Mouse (Mus musculus): ENCODE results near the gene Rassf4. TPM values are rescaled to one million over a fixed set of nuclear protein-coding genes. Genes with fewer than 3 reads are reported as not detected.

The Rassf4 gene
- polyA plus RNA-seq, 1 experiment from 2014 or later, result 10.0 TPM

DNA sequence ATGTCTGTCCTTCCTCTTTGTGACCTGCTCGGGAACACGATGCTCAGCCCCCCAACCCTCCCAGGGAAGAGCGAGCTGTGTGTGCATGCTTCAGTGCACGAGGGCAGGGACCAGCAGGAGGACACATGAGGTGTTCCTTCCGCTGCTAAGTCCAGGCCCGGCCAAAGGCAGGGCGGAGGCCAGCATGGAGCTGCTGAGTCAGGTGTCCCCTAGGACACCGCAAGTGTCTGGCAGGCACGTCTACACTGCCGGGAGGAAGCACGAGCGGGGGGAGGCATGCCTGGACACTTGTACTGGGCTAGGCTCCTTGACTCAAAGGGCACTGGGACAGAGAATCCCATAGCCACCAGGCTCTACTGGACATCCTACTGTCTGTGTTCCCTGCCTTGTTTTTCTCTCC, 26.0 kb downstream of the Rassf4 start:
- no peak overlapping the region for H3K9ac ChIP-seq (replicated peaks; ENCODE audit: low read depth)
- ATAC-seq (peak; percentile 29), DNase-seq (ENCODE audit: low spot score) (peak; percentile 51)
- H3K9me3 ChIP-seq (ENCODE audit: low read length), result no peaks in the 10 kb centered on the region
- WGBS, result 57% methylated on average over 12 of the region's 12 CpGs
- H3K4me3 ChIP-seq (ENCODE audit: low read depth, low read length), result no peak overlapping the region
- no peaks in the 10 kb centered on the region for H3K36me3 ChIP-seq (ENCODE audit: insufficient read depth, low read length)
- no peak overlapping the region for H3K4me2 ChIP-seq (replicated peaks; ENCODE audit: low read depth, low read length)
- H3K27ac ChIP-seq (ENCODE audit: low read length), result 0 out of 2 replicates have a peak overlapping the region, but pooled peaks have one; percentile 38
- peak; percentile 62 for TF ChIP-seq EP300 (IDR thresholded peaks at IDR 0.05)
- no peak for TF ChIP-seq CTCF (IDR thresholded peaks at IDR 0.05)
- H3K27me3 ChIP-seq (replicated peaks; ENCODE audit: insufficient read depth, low read length), result no peaks in the 10 kb centered on the region
- H3K4me1 ChIP-seq (ENCODE audit: insufficient read depth, low read depth, low read length), result peaks cover 19% of the 10 kb centered on the region; the same call in 1 of the 2 replicates

DNA sequence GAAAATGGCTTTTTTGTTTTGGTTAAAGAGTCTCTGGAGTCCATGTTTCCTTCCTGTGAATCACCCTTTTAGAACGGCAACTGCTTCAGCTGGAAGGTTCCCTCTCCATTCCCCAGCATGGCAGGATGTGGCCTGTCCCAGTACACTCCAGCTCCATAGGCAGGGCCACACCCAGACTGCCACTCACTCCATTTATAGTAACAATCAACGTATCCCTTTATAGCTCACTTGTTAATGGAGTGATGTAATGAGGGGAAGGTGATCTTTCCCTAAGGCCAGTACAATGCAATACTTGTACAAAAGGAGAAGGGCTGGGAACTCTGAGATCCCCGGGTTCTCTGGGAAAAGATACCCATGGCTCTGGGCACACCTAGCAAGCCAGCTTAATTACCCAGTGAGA, 29.4 kb downstream of the Rassf4 start:
- Histone ChIP-seq H3K4me2 (replicated peaks; ENCODE audit: low read depth, low read length) (no peak overlapping the region), H3K9ac (replicated peaks; ENCODE audit: low read depth) (no peak overlapping the region), H3K9me3 (ENCODE audit: low read length) (no peaks in the 10 kb centered on the region), H3K27ac (ENCODE audit: low read length) (peak overlapping the region; percentile 62), H3K4me1 (ENCODE audit: insufficient read depth, low read depth, low read length) (peaks cover 11% of the 10 kb centered on the region; the same call in 1 of the 2 replicates), H3K4me3 (ENCODE audit: low read depth, low read length) (no peak overlapping the region), H3K36me3 (ENCODE audit: insufficient read depth, low read length) (no peaks in the 10 kb centered on the region), H3K27me3 (replicated peaks; ENCODE audit: insufficient read depth, low read length) (no peaks in the 10 kb centered on the region)
- DNase-seq (ENCODE audit: low spot score) (peak; percentile 87), ATAC-seq (peak; percentile 90)
- TF ChIP-seq CTCF (IDR thresholded peaks at IDR 0.05) (no peak), EP300 (IDR thresholded peaks at IDR 0.05) (peak; percentile 97)
- 31% methylated on average over 3 of the region's 3 CpGs for WGBS

DNA sequence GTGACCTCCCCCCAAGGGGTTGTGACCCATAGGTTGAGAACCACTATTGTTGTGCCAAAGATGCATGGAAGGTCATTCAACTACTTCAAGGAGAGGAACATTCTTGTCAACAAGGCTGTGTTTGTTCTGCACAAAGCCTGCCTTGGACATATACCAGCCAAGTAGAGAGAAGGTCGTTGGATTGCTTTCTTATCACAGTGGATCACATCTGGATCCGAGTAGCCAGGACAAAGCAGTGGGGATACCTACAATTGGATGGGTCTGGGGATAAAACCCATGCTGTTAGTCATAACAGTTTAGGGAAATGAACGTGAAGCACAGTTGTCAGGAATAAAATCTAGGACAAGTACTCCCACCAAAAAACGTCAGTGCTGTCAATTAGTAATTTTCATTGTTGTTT, 29.9 kb downstream of the Rassf4 start:
- no peaks in the 10 kb centered on the region for H3K36me3 ChIP-seq (ENCODE audit: insufficient read depth, low read length)
- DNase-seq (ENCODE audit: low spot score) (peak; percentile 22), ATAC-seq (peak; percentile 29)
- peak overlapping the region; percentile 61 for H3K27ac ChIP-seq (ENCODE audit: low read length)
- no peaks in the 10 kb centered on the region for H3K9me3 ChIP-seq (ENCODE audit: low read length)
- H3K4me3 ChIP-seq (ENCODE audit: low read depth, low read length), result no peak overlapping the region
- TF ChIP-seq CTCF (IDR thresholded peaks at IDR 0.05) (no peak), EP300 (IDR thresholded peaks at IDR 0.05) (no peak)
- H3K4me1 ChIP-seq (ENCODE audit: insufficient read depth, low read depth, low read length), result peaks cover 15% of the 10 kb centered on the region; the same call in 1 of the 2 replicates
- no peak overlapping the region for H3K9ac ChIP-seq (replicated peaks; ENCODE audit: low read depth)
- WGBS, result 40% methylated on average over 4 of the region's 4 CpGs
- H3K4me2 ChIP-seq (replicated peaks; ENCODE audit: low read depth, low read length), result no peak overlapping the region
- H3K27me3 ChIP-seq (replicated peaks; ENCODE audit: insufficient read depth, low read length), result no peaks in the 10 kb centered on the region

DNA sequence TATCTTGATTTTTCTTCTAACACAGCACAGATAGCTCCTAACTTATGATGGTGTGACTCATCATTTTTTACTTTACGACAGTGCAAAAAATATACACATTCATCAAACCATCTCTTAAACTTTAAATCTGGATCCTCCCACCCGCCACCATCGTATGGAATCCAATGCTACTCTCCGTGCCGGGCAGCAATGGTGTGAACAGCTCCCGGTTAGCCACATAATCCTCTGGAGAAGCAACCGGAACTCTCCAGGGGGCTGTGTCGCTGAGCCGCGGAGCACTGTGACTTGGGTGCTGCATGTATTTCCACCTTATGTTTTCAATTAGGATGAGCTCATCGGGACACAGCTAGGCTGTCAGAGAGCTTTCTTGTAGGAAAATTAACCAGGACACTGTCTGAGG, 30.8 kb downstream of the Rassf4 start:
- H3K4me2 ChIP-seq (replicated peaks; ENCODE audit: low read depth, low read length), result no peak overlapping the region
- no peak overlapping the region for H3K9ac ChIP-seq (replicated peaks; ENCODE audit: low read depth)
- H3K36me3 ChIP-seq (ENCODE audit: insufficient read depth, low read length), result no peaks in the 10 kb centered on the region
- H3K27ac ChIP-seq (ENCODE audit: low read length), result peak overlapping the region; percentile 61; the same call in 1 of the 2 replicates
- peaks cover 12% of the 10 kb centered on the region; the same call in 1 of the 2 replicates for H3K4me1 ChIP-seq (ENCODE audit: insufficient read depth, low read depth, low read length)
- H3K9me3 ChIP-seq (ENCODE audit: low read length), result no peaks in the 10 kb centered on the region
- WGBS, result 81% methylated on average over 11 of the region's 11 CpGs
- no peak overlapping the region for H3K4me3 ChIP-seq (ENCODE audit: low read depth, low read length)
- H3K27me3 ChIP-seq (replicated peaks; ENCODE audit: insufficient read depth, low read length), result no peaks in the 10 kb centered on the region
- no peak for TF ChIP-seq EP300 (IDR thresholded peaks at IDR 0.05)
- TF ChIP-seq CTCF (IDR thresholded peaks at IDR 0.05), result no peak
- no peak for ATAC-seq
- DNase-seq (ENCODE audit: low spot score), result no peak

DNA sequence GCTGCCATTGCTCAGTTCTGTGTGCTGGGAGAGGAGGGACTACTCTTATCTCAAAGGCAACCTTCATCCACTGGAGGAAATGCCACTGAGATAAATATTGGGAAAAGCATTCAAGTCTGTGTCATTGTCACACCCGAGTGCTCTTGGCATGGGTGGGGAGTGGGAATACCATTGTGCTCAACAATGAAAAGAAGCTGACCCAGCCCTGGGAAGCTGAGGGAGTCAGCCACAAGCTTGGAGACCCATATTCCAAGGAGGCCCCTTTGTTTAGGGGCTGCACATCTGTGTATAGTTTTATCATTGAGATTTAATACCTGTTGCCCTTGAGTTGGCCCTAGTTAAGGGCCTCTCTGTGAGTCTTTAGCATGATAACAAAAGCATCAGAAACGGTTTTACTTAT, 34.1 kb downstream of the Rassf4 start:
- H3K4me1 ChIP-seq (ENCODE audit: insufficient read depth, low read depth, low read length), result peaks cover 18% of the 10 kb centered on the region; the same call in 1 of the 2 replicates
- H3K4me3 ChIP-seq (ENCODE audit: low read depth, low read length), result no peak overlapping the region
- DNase-seq (ENCODE audit: low spot score), result peak; percentile 68
- H3K27me3 ChIP-seq (replicated peaks; ENCODE audit: insufficient read depth, low read length), result no peaks in the 10 kb centered on the region
- TF ChIP-seq CTCF (IDR thresholded peaks at IDR 0.05) (0 out of 2 replicates have a peak, but pooled peaks have one; percentile 15), EP300 (IDR thresholded peaks at IDR 0.05) (peak; percentile 96)
- ATAC-seq, result peak; percentile 17
- no peak overlapping the region for H3K9ac ChIP-seq (replicated peaks; ENCODE audit: low read depth)
- H3K4me2 ChIP-seq (replicated peaks; ENCODE audit: low read depth, low read length), result no peak overlapping the region
- peak overlapping the region; percentile 82 for H3K27ac ChIP-seq (ENCODE audit: low read length)
- H3K36me3 ChIP-seq (ENCODE audit: insufficient read depth, low read length), result no peaks in the 10 kb centered on the region
- 34% methylated on average over 2 of the region's 2 CpGs for WGBS
- H3K9me3 ChIP-seq (ENCODE audit: low read length), result no peaks in the 10 kb centered on the region

DNA sequence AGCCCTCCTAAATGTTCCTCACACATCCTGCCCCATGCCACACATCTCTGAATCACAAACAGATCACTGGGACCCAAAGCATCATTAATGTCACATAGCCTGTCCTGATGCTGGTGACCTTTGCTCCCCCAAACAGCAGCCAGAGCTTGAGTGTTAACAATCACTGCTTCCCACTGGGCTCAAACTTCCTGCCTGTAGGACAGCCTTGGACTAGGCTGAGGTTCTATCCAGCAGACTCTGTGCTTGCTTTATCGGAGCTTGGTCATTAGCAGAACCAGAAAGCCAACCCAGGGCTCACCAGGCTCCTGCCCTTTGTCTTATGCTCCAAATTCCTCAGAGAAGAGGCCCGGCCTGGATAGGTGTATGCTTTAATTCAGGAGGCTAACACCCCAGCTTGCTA, 34.9 kb downstream of the Rassf4 start:
- H3K9ac ChIP-seq (replicated peaks; ENCODE audit: low read depth), result no peak overlapping the region
- no peak overlapping the region for H3K4me2 ChIP-seq (replicated peaks; ENCODE audit: low read depth, low read length)
- ATAC-seq (no peak), DNase-seq (ENCODE audit: low spot score) (no peak)
- H3K9me3 ChIP-seq (ENCODE audit: low read length), result no peaks in the 10 kb centered on the region
- H3K4me1 ChIP-seq (ENCODE audit: insufficient read depth, low read depth, low read length), result peaks cover 22% of the 10 kb centered on the region; the same call in 1 of the 2 replicates
- 79% methylated on average over 2 of the region's 2 CpGs for WGBS
- H3K27ac ChIP-seq (ENCODE audit: low read length), result peak overlapping the region; percentile 82
- no peaks in the 10 kb centered on the region for H3K27me3 ChIP-seq (replicated peaks; ENCODE audit: insufficient read depth, low read length)
- no peak overlapping the region for H3K4me3 ChIP-seq (ENCODE audit: low read depth, low read length)
- TF ChIP-seq CTCF (IDR thresholded peaks at IDR 0.05) (no peak), EP300 (IDR thresholded peaks at IDR 0.05) (no peak)
- H3K36me3 ChIP-seq (ENCODE audit: insufficient read depth, low read length), result no peaks in the 10 kb centered on the region

All from lung, postnatal 0 days (tissue).